26 mouse cellular contexts compared by ENCODE assay signal in genomic region chr2:163453378-163453777, GRCm38 (mm10). TPM values are rescaled to one million over a fixed set of nuclear protein-coding genes. Genes with fewer than 3 reads are reported as not detected.
"Had no signal": no experiment of that assay in that cellular context is flagged by ENCODE, and none has a peak within 500 bp of the region (broad histone marks: within the 10 kb centered on the region; RNA-seq: fewer than 3 reads in every experiment).

No protein-coding gene starts in this region.

- H3K9ac ChIP-seq: liver, postnatal 0 days; lung, embryonic 14.5 days; midbrain, embryonic 12.5 days; neural tube, embryonic 13.5 days; neural tube, embryonic 15.5 days had no signal

- H3K27ac ChIP-seq: midbrain, embryonic 10.5 days; midbrain, embryonic 12.5 days; neural tube, embryonic 13.5 days; neural tube, embryonic 15.5 days had no signal

- DNase-seq: liver, postnatal 0 days; lung, embryonic 14.5 days; lung, postnatal 10 days; lung, postnatal 4 days; midbrain, embryonic 14.5 days; retina, postnatal 1 day; right cerebral cortex, adult 18-20 months; right cerebral cortex, postnatal 25 days; right cerebral cortex, postnatal 4 days; spleen, adult 18-20 months; thymus, adult 2 months; thymus, postnatal 25 days; thymus, postnatal 4 days had no signal

- H3K4me3 ChIP-seq: midbrain, embryonic 10.5 days; midbrain, embryonic 12.5 days; myocyte; neural tube, embryonic 13.5 days; neural tube, embryonic 15.5 days had no signal

- H3K9me3 ChIP-seq: midbrain, embryonic 10.5 days; midbrain, embryonic 12.5 days; neural tube, embryonic 13.5 days; neural tube, embryonic 15.5 days had no signal

- H3K4me1 ChIP-seq: midbrain, embryonic 10.5 days; midbrain, embryonic 12.5 days had no signal

- H3K27me3 ChIP-seq: neural tube, embryonic 15.5 days had no signal

RNA-seq across cellular contexts. Expression of gene Gdap1l1, which starts 15.1 kb away (rescaled TPM):
- total RNA-seq: megakaryocyte, adult 5-6 weeks; megakaryocyte-erythroid progenitor cell, adult 5-6 weeks had no signal
- polyA plus RNA-seq: liver, postnatal 0 days had no signal

RNA-seq across cellular contexts. Expression of gene R3hdml, which starts 38.7 kb away (rescaled TPM):
- total RNA-seq: megakaryocyte, adult 5-6 weeks; megakaryocyte-erythroid progenitor cell, adult 5-6 weeks had no signal
- polyA plus RNA-seq: liver, postnatal 0 days; lung, embryonic 14.5 days; lung, embryonic 16.5 days; midbrain, embryonic 10.5 days; midbrain, embryonic 12.5 days; midbrain, embryonic 14.5 days; neural tube, embryonic 13.5 days; stomach, embryonic 14.5 days; stomach, embryonic 16.5 days; urinary bladder, adult 2 months had no signal

RNA-seq across cellular contexts. Expression of gene Hnf4a, which starts 53.2 kb away (rescaled TPM):
- total RNA-seq: megakaryocyte, adult 5-6 weeks had no signal
- polyA plus RNA-seq: lung, embryonic 16.5 days; midbrain, embryonic 12.5 days; midbrain, embryonic 14.5 days; midbrain, embryonic 16.5 days; myocyte; neural tube, embryonic 11.5 days; neural tube, embryonic 13.5 days had no signal
